Mouse (Mus musculus): ENCODE measurements around the gene Gm6351.
"Not testable (repeated sequence)": the region's sequence is repeated elsewhere in the genome, so short reads cannot be mapped to it uniquely, and the experiment has no call there.

Gm6351 gene

GRCm38 (mm10) chr5:94076085-94076484 lies at the start of gene Gm6351:
TSS of gene Gm6351 (plus strand) at chr5:94076385.
- DNase-seq (ENCODE audit: low spot score in 2 of 2): not testable (repeated sequence)

DNA sequence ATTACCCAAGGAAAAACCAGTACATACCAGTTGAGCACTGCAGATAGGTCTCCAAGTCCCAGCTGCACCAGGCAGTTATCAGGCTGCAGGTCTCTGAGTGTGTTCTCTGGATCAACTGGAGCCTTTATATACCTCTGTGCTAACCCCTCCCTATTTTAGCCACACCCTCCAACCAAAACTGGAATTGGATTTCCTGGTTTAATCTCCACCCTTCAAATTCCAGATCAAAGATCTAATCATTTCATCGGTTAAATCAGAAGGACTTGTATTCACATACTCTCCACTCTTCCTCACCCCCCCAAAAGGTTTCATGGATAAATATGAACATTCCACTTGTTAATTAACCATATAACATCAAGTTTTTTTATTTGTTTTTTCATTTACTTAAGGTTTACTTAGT lies 5.7 kb upstream of the Gm6351 start, which contains the start of gene BC061212:
Gene BC061212, minus strand, starts transcription at position 101 of the 400 bp plus-strand sequence.
- not testable (repeated sequence) for DNase-seq (ENCODE audit: low spot score in 2 of 2)

Measured in right cerebral cortex, adult 2 months (tissue).